Mouse (Mus musculus) adrenal gland, adult 18-20 months (tissue): ENCODE measurements at regions not wholly inside any gene's neighbourhood (a gene's known extent, or its start where the extent isn't known, plus 50 kb on each side); places are given as distances from the start of the nearest gene placed in this dataset.
"Not testable (repeated sequence)": the region's sequence is repeated elsewhere in the genome, so short reads cannot be mapped to it uniquely, and the experiment has no call there.

ENCODE experiments used
- DNase-seq, 2 experiments: peaks; one replicate each; pipeline ENCODE4 v3.0.0; 2021 to 2022; ENCODE audit warnings: low spot score in 2 of 2

GRCm38 (mm10) chr14:101067082-101067481 lies 133.0 kb downstream of the Prr30 start:
- no peak for DNase-seq

DNA sequence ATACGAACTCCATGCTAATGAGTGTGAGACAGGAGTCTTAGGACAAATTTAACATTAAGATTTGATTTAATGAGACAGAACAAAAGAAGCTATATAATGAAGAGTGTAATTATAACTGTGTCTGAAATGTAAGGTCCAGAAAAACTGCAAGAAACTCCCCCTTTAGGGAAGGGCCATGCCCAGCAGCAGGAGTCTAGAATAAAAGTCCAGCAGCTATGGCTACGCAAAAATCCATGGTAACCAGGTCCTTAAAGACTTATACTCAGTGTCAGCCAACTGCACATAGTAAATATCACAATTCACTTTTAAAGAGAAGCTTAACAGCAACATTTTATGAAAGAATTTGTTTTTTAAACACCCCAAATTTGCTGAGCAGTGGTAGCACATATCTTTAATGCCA lies 143.3 kb downstream of the Prr30 start:
- DNase-seq, result no peak

- DNase-seq, result peak; percentile 22 to 35
Observed at GRCm38 (mm10) chr14:101055915-101056314, 144.2 kb downstream of the Prr30 start.

- DNase-seq, result no peak
Observed at GRCm38 (mm10) chr14:101054786-101055185, 145.3 kb downstream of the Prr30 start.

- DNase-seq, result no peak
Observed at GRCm38 (mm10) chr14:101052760-101053159, 147.4 kb downstream of the Prr30 start.

DNA sequence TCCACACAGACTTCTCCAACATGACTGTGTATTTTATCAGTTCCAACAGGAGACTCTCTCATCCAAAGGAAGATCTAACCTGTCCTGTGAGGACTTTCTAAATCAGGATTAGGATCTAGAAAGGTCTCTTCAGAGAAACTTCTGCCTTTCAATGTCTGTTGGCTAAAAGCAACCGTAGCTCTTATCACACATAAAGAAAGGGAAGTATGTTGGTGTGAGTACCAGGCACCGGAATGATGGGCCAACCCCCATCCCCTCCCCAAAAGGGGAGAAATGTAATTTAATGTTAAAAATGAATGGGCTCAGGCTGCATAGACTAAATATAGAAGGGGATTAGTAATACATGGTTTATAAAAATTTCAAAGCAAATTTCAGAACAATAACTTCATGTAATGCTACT lies 149.9 kb downstream of the Prr30 start:
- no peak for DNase-seq

GRCm38 (mm10) chr14:101049664-101050203 lies 150.4 kb downstream of the Prr30 start:
- DNase-seq, result no peak

- no peak for DNase-seq
Observed at GRCm38 (mm10) chr14:101043494-101043893, 156.6 kb downstream of the Prr30 start.

- no peak for DNase-seq
Observed at GRCm38 (mm10) chr14:101001070-101001469, 199.1 kb downstream of the Prr30 start.

- DNase-seq, result no peak
Observed at GRCm38 (mm10) chr14:100980754-100981153, 219.4 kb downstream of the Prr30 start.

GRCm38 (mm10) chr14:100978515-100978914 lies 221.6 kb downstream of the Prr30 start:
- DNase-seq, result no peak

DNA sequence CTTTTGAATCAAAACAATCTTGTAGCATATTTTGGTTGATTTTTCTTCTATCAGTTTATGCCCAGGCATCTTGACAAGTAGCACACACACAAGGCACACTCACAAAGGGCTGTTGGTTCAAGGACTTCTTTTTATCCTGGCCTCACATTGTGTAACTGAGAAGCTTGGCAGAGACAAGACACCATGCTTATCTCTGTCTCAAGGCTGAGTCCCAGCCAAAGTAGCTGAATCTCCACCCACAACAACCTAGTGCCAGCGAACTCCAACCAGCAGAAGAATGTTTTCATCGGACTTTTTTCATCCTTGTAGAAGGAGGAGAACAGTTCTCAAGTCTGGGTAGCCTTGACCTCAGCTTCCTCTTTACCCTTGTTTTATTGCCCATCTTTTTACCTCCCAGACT lies 229.2 kb downstream of the Prr30 start:
- DNase-seq, result peak in 1 of 2 experiments; percentile 31

DNA sequence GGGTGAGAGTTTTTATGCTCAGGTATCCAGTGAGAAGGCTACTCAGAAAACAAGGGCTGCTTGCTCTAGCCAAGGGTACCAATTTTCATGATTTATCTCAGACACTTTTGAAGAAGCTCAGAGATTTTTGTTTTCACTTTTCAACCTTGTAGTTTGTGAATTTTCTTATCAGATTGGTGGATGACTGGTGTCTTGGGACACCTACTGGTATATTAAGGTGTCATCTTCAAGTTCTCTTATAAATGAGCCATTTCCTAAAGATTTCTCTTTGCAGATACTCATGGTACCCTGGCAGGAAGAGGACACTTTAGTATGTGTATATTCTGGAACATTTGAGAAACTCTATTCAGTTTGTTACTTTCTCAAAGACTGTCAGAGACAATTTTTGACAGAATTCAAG lies 239.9 kb downstream of the Prr30 start:
- no peak for DNase-seq

- DNase-seq, result no peak
Observed at GRCm38 (mm10) chr14:100955806-100956436, 244.2 kb downstream of the Prr30 start.

DNA sequence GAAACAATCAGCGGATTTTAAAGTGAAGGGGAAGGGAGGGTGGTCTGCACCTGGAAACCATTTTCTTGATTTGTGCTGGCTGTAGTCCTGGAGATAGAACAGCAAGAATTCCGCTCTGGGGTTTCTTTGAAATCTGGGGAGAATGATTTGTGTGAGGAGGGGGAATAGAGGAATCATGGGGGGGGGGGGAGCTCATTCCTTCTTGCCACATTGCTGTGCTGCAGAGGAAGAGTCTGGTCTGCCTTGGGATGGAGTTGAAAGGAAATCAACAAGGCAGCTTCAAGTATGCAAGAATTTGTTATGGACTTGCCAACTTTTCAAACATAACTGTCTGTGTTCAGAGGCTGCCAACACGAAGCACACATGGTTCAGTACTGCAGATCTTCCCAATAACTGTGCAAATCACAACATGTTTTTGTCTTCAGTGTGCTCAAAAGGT lies 249.4 kb downstream of the Prr30 start:
- DNase-seq, result no peak

DNA sequence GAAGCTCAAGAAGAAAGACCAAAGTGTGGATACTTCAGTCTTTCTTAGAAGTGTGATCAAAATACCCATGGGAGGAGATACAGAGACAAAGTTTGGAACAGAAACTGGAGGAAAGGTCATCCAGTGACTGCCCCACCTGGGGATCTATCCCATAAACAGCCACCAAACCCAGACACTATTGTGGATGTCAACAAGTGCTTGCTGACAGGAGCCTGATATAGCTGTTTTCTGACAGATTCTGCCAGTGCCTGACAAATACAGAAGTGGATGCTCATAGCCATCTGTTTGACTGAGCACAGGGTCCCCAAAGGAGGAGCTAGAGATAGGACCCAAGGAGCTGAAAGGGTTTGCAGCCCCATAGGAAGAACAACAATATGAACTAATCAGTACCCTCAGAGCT lies 252.5 kb downstream of the Prr30 start:
- DNase-seq, result not testable (repeated sequence)

GRCm38 (mm10) chr14:100937358-100937887 lies 262.7 kb downstream of the Prr30 start:
- DNase-seq, result no peak

GRCm38 (mm10) chr14:100934554-100934953 lies 265.6 kb downstream of the Prr30 start:
- DNase-seq, result no peak

DNA sequence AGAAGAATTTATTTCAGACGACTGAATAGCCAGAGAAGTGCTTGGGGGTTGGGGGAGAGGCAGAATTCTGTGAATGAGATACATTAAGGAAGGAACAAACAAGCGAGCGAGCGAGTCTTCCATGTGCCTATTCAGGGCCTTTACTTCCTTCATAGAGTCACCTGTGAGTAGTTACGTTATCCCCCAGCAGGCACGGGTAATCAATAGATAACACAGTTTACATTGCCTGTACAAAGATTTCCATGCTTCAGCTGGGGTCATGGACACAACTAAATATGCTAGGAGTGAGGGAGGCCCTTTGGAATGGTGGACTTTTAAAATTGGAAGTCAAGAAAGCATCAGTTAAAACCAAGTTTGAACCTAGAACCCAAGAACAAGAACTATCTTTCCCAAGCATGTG lies 275.2 kb downstream of the Prr30 start:
- DNase-seq, result no peak

- DNase-seq, result no peak
Observed at GRCm38 (mm10) chr14:100900221-100900620, 299.9 kb downstream of the Prr30 start.

GRCm38 (mm10) chr14:100899074-100899473 lies 301.1 kb downstream of the Prr30 start:
- no peak for DNase-seq

- peak in 1 of 2 experiments; percentile 23 for DNase-seq
Observed at GRCm38 (mm10) chr14:100889163-100890157, 310.7 kb downstream of the Prr30 start.
